Mouse (Mus musculus): Measurements from ENCODE around the gene Pabpc5. TPM values are rescaled to one million over a fixed set of nuclear protein-coding genes. Genes with fewer than 3 reads are reported as not detected.

Pabpc5 gene
- total RNA-seq (2021), result 0.26 and 0.52 TPM in 2 replicates
- long read RNA-seq, experiment 1, result 0 reads
- long read RNA-seq, experiment 2, result 0 reads

DNA sequence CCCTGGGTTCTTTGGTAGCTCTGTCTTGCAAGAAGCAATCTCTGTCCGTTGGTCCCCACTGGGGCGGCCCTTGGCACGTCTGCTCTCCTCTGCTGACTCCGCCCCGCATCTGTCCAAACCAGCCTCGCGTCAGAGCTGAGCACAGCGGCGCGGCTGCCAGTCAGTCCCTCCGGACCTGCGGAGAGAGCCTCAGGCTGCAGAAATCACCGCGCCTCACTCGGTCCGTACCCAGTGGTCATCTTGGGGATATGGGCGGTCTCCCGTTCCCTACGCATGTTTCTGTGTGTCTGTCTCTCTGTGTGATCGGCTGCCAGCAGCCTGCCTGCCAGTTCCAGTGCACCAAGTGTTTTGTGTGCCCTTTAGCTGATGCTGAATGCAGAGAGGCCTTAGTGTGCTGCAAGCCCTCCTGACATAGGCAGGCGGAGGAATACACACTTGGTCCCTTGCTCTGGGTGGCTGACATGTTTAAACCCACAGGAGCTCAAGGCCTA lies at the start of gene Pabpc5:
Gene Pabpc5 (plus strand): TSS at position 116 of the 491 bp plus-strand sequence.
- DNase-seq, result peak; percentile 68

DNA sequence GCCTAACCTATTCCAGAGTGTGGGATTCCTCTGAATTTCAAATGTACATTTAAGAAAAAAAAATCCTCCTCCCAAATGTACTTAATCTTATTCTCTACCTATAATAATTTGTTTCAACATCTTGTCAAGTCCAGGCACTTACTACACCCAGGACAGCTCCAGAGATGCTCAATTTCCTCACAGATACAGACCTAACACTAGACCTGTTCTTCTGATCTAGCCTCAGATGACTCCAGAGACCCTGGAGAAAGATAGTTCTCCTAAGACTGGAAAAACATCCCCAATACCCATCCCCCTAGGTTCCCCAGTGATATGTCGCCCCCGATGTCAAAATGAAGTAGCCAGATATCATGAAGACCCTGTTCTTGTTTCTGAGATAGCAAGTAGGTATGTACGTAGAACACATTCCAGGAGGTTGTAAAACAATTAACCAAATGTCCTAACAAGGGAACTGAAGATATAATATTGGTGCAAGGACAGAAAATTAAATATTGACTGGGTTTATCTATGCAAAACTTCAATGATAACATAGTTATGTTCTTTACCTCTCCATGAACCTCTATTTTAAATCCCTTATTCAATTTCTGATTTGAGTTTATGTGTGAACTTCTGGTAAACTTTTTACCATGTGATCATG lies 39.9 kb upstream of the Pabpc5 start:
- no peak for DNase-seq

DNA sequence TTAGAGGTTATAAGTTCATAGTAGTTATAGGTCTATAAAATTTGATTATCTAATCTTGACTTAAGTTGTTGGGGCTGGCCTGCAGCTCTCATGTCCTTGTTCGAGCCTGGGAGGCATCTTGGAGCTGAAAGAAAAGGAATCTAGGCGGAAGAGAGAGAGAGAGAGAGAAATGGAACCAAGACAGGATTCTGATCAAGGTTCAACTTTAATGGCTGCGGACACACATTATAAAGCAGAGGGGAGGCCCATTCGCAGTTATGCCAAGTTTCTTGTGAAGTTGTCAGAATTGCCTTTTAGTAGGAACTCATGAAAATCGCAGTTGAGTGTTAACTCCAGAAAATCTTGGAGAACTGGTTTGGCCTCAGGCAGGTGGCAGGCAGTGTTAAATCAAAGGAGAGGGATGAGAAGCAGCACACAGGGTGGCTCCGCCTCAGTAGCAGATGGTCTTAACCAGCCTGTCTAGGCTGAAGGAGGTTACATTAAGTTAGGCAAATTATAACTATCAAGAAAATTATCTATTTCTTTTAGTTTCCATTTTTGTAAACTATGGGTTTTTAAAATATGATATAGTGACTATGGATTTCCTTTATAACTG lies 38.6 kb upstream of the Pabpc5 start:
- no peak for DNase-seq

DNA sequence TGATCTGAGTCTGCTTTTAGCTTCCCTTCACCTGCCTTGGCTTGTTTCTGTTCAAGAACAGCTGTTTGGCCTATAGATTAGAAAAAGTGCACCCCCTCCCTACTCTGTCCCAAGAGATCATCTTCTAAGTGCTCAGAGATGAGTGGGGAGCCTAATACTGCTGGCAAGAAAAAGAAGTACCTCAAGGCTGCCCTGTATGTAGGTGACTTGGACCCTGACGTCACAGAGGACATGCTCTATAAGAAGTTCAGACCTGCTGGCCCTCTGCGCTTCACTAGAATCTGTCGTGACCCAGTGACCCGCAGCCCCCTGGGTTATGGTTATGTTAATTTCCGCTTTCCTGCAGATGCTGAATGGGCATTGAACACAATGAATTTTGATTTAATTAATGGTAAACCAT lies 856 bp downstream of the Pabpc5 start:
- DNase-seq, result no peak

All from adrenal gland, postnatal 14 days (tissue).